Comparison of ENCODE assay signal across 13 mouse cellular contexts in the genomic region with DNA sequence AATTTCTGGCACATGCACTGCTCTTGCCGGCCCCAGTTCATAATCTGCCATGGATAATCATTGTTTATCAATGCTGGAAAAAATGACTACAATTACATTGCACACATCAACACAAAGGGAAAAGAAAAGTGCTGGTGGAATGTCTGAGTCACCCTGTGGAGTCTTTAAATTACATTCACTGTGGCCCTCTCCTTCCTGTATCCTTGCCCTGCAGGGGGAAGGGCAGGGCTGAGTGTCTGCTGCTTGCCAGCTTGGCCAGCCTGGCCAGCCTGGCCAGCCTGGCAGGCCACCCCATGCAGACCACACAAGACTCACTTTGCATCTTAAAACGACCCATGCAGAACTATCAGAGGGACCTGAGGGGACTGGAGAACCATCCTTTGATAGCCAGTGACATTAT. TPM values are rescaled to one million over a fixed set of nuclear protein-coding genes. Genes with fewer than 3 reads are reported as not detected.
DNase-seq lines count a peak whose midpoint lies in the region; ATAC-seq and TF ChIP-seq lines count a peak whose summit lies in the region.
"Had no signal": no experiment of that assay in that cellular context is flagged by ENCODE, and none has a peak within 500 bp of the region (broad histone marks: within the 10 kb centered on the region; RNA-seq: fewer than 3 reads in every experiment).

No protein-coding gene starts in this region.

- no peaks in the 10 kb centered on the region for H3K9me3 ChIP-seq in forebrain, embryonic 11.5 days (ENCODE audit: control insufficient read depth, low read length)
- H3K9me3 ChIP-seq in forebrain, embryonic 12.5 days: no peaks in the 10 kb centered on the region
- H3K9me3 ChIP-seq in intestine, postnatal 0 days (ENCODE audit: control insufficient read depth): no peaks in the 10 kb centered on the region
- no peaks in the 10 kb centered on the region for H3K9me3 ChIP-seq in intestine, embryonic 15.5 days
- H3K9me3 ChIP-seq in embryonic facial prominence, embryonic 13.5 days: no peaks in the 10 kb centered on the region

- no peak for TF ChIP-seq POLR2A in myocyte (IDR thresholded peaks at IDR 0.05; ENCODE audit: insufficient read length, low read depth)

- no peak overlapping the region for H3K4me2 ChIP-seq in forebrain, embryonic 11.5 days (ENCODE audit: low read depth, low read length, severe bottlenecking)
- no peak overlapping the region for H3K4me2 ChIP-seq in forebrain, embryonic 12.5 days
- no peak overlapping the region for H3K4me2 ChIP-seq in intestine, postnatal 0 days (replicated peaks; ENCODE audit: low read depth)
- no peak overlapping the region for H3K4me2 ChIP-seq in intestine, embryonic 15.5 days (replicated peaks)
- no peak overlapping the region for H3K4me2 ChIP-seq in embryonic facial prominence, embryonic 13.5 days
- H3K4me2 ChIP-seq in myocyte (ENCODE audit: low read depth): peak overlapping the region; percentile 53

- H3ac ChIP-seq in myocyte (ENCODE audit: control insufficient read depth, insufficient read length): no peak overlapping the region

- H3K9ac ChIP-seq in forebrain, embryonic 11.5 days (ENCODE audit: low read length): no peak overlapping the region
- H3K9ac ChIP-seq in forebrain, embryonic 12.5 days: no peak overlapping the region
- H3K9ac ChIP-seq in intestine, postnatal 0 days (ENCODE audit: low read depth, low read length): no peak overlapping the region
- no peak overlapping the region for H3K9ac ChIP-seq in intestine, embryonic 15.5 days
- H3K9ac ChIP-seq in embryonic facial prominence, embryonic 13.5 days: no peak overlapping the region

- no peak for ATAC-seq in forebrain, embryonic 11.5 days (replicated peaks; ENCODE audit: low FRiP score)
- no peak for ATAC-seq in forebrain, embryonic 12.5 days (ENCODE audit: low FRiP score)
- 0 out of 2 replicates have a peak, but pooled peaks have one; percentile 25 for ATAC-seq in intestine, postnatal 0 days
- no peak for ATAC-seq in intestine, embryonic 15.5 days
- no peak for ATAC-seq in embryonic facial prominence, embryonic 13.5 days (ENCODE audit: insufficient number of reproducible peaks, insufficient read depth, low FRiP score, low TSS enrichment, low read depth)
- ATAC-seq: forebrain, embryonic 16.5 days had no signal

- H3K36me3 ChIP-seq in forebrain, embryonic 11.5 days (ENCODE audit: control insufficient read depth, insufficient read depth, low read length): no peaks in the 10 kb centered on the region
- no peaks in the 10 kb centered on the region for H3K36me3 ChIP-seq in forebrain, embryonic 12.5 days (replicated peaks)
- no peaks in the 10 kb centered on the region for H3K36me3 ChIP-seq in intestine, postnatal 0 days (ENCODE audit: control insufficient read depth, insufficient read depth)
- H3K36me3 ChIP-seq in intestine, embryonic 15.5 days: no peaks in the 10 kb centered on the region
- no peaks in the 10 kb centered on the region for H3K36me3 ChIP-seq in embryonic facial prominence, embryonic 13.5 days
- H3K36me3 ChIP-seq in myocyte (ENCODE audit: control insufficient read depth, insufficient read depth): no peaks in the 10 kb centered on the region

- no peak overlapping the region for H3K4me3 ChIP-seq in forebrain, embryonic 11.5 days (ENCODE audit: low read depth, low read length)
- H3K4me3 ChIP-seq in forebrain, embryonic 12.5 days (replicated peaks): no peak overlapping the region
- no peak overlapping the region for H3K4me3 ChIP-seq in intestine, postnatal 0 days (ENCODE audit: low read depth, low read length)
- H3K4me3 ChIP-seq in intestine, embryonic 15.5 days (replicated peaks): no peak overlapping the region
- H3K4me3 ChIP-seq in embryonic facial prominence, embryonic 13.5 days: no peak overlapping the region
- H3K4me3 ChIP-seq in myocyte: no peak overlapping the region

- H3K27ac ChIP-seq in forebrain, embryonic 11.5 days (ENCODE audit: low read depth, low read length): no peak overlapping the region
- no peak overlapping the region for H3K27ac ChIP-seq in forebrain, embryonic 12.5 days
- no peak overlapping the region; the same call in 1 of the 2 replicates for H3K27ac ChIP-seq in intestine, postnatal 0 days (ENCODE audit: low read depth, low read length)
- no peak overlapping the region for H3K27ac ChIP-seq in intestine, embryonic 15.5 days
- peak overlapping the region; percentile 62; the same call in 1 of the 2 replicates for H3K27ac ChIP-seq in embryonic facial prominence, embryonic 13.5 days

- WGBS in forebrain, embryonic 11.5 days: 40% methylated on average over 2 of the region's 2 CpGs
- WGBS in forebrain, embryonic 12.5 days: 41% methylated on average over 2 of the region's 2 CpGs
- 42% methylated on average over 2 of the region's 2 CpGs for WGBS in intestine, postnatal 0 days
- WGBS in intestine, embryonic 15.5 days: 51% methylated on average over 2 of the region's 2 CpGs
- WGBS in embryonic facial prominence, embryonic 13.5 days: 35% methylated on average over 2 of the region's 2 CpGs

- peak; percentile 28 for DNase-seq in forebrain, embryonic 11.5 days (ENCODE audit: low spot score)
- no peak for DNase-seq in layer of hippocampus, adult 18-20 months (ENCODE audit: low spot score in 2 of 2)
- DNase-seq in embryo, embryonic 11 days: no peak
- DNase-seq: adrenal gland, postnatal 14 days; cerebellum, adult 11-12 months; gastrocnemius, postnatal 10 days; kidney, adult 18-20 months had no signal

- no peak for TF ChIP-seq CTCF in intestine, postnatal 0 days (IDR thresholded peaks at IDR 0.05; ENCODE audit: low read depth)

- H3K79me2 ChIP-seq in myocyte (ENCODE audit: control insufficient read depth, insufficient read depth): no peaks in the 10 kb centered on the region

- peaks cover 1% of the 10 kb centered on the region; the same call in 1 of the 2 replicates for H3K4me1 ChIP-seq in forebrain, embryonic 11.5 days (replicated peaks; ENCODE audit: control insufficient read depth, insufficient read depth, low read length)
- peaks cover 3% of the 10 kb centered on the region; the same call in 1 of the 2 replicates for H3K4me1 ChIP-seq in forebrain, embryonic 12.5 days
- peaks cover 7% of the 10 kb centered on the region; the same call in 1 of the 2 replicates for H3K4me1 ChIP-seq in intestine, postnatal 0 days (replicated peaks; ENCODE audit: control insufficient read depth, insufficient read depth, low read length)
- 0 out of 2 replicates have a peak, but pooled peaks cover 5% of the 10 kb centered on the region for H3K4me1 ChIP-seq in intestine, embryonic 15.5 days (replicated peaks)
- peaks cover 38% of the 10 kb centered on the region for H3K4me1 ChIP-seq in embryonic facial prominence, embryonic 13.5 days

- no peaks in the 10 kb centered on the region for H3K27me3 ChIP-seq in forebrain, embryonic 11.5 days (ENCODE audit: control insufficient read depth, insufficient read depth, low read length)
- no peaks in the 10 kb centered on the region for H3K27me3 ChIP-seq in forebrain, embryonic 12.5 days
- H3K27me3 ChIP-seq in intestine, postnatal 0 days (replicated peaks; ENCODE audit: control insufficient read depth, insufficient read depth, low read length): no peaks in the 10 kb centered on the region
- H3K27me3 ChIP-seq in intestine, embryonic 15.5 days (replicated peaks): no peaks in the 10 kb centered on the region
- no peaks in the 10 kb centered on the region for H3K27me3 ChIP-seq in embryonic facial prominence, embryonic 13.5 days
- H3K27me3 ChIP-seq in myocyte (ENCODE audit: control insufficient read depth, insufficient read depth, insufficient read length): no peaks in the 10 kb centered on the region

TF ChIP-seq in myocyte, 11 proteins besides CTCF, POLR2A, EP300 and RAD21:
- TF ChIP-seq USF1 (IDR thresholded peaks at IDR 0.05; ENCODE audit: low read depth) (no peak), TCF3 (IDR thresholded peaks at IDR 0.05; ENCODE audit: insufficient read length, low read depth) (no peak), REST (IDR thresholded peaks at IDR 0.05; ENCODE audit: insufficient read depth, insufficient read length) (no peak), SRF (IDR thresholded peaks at IDR 0.05; ENCODE audit: control insufficient read depth, insufficient read length, low read depth) (no peak), MYOG (IDR thresholded peaks at IDR 0.05; ENCODE audit: control insufficient read depth in 1 of 3, insufficient read depth in 1 of 3, insufficient read length in 2 of 3, low read depth in 2 of 3) (no peak), POLR2AphosphoS2 (IDR thresholded peaks at IDR 0.05; ENCODE audit: insufficient read length, low read depth) (no peak), MYOD1 (IDR thresholded peaks at IDR 0.05; ENCODE audit: control insufficient read depth in 1 of 3, insufficient read length in 2 of 3, low read depth in 2 of 3) (no peak), CEBPB (IDR thresholded peaks at IDR 0.05; ENCODE audit: insufficient read depth, poor library complexity, severe bottlenecking) (no peak), TCF12 (IDR thresholded peaks at IDR 0.05; ENCODE audit: insufficient read depth, poor library complexity, severe bottlenecking) (no peak)

RNA-seq across cellular contexts. Expression of gene Lbh, which starts 37.4 kb away (rescaled TPM):
- 2.9 and 3.3 TPM in 2 replicates for polyA plus RNA-seq in forebrain, embryonic 11.5 days (2014; fragmentation: Nextera tagmentation; extraction: Ambion mirVana)
- polyA plus RNA-seq in forebrain, embryonic 12.5 days (2016; fragmentation: Nextera tagmentation; extraction: Ambion mirVana): 4.1 and 4.5 TPM in 2 replicates
- polyA plus RNA-seq in intestine, postnatal 0 days (2015; fragmentation: Nextera tagmentation; extraction: Ambion mirVana): 11.1 and 11.3 TPM in 2 replicates
- polyA plus RNA-seq in intestine, embryonic 15.5 days (2015; fragmentation: Nextera tagmentation; extraction: Ambion mirVana): 5.2 and 6.1 TPM in 2 replicates
- 4.0 TPM in 2 replicates for polyA plus RNA-seq in embryonic facial prominence, embryonic 13.5 days (2015; fragmentation: Nextera tagmentation; extraction: Ambion mirVana)
- polyA plus RNA-seq in myocyte (2012; fragmentation: generic; extraction: Trizol): 29.8 TPM
- total RNA-seq in layer of hippocampus, adult 18-20 months (2021): 10 to 100 TPM; 34.3 to 35.8 TPM
